Mouse (Mus musculus) urinary bladder, adult 18-20 months (tissue): ENCODE measurements around the gene Sec22c.

Experiments used
- DNase-seq, 2 experiments: peaks; one replicate each; pipeline ENCODE4 v3.0.0; 2022; ENCODE audit warnings: low spot score in 2 of 2, mixed read lengths in 2 of 2

Gene Sec22c

DNA sequence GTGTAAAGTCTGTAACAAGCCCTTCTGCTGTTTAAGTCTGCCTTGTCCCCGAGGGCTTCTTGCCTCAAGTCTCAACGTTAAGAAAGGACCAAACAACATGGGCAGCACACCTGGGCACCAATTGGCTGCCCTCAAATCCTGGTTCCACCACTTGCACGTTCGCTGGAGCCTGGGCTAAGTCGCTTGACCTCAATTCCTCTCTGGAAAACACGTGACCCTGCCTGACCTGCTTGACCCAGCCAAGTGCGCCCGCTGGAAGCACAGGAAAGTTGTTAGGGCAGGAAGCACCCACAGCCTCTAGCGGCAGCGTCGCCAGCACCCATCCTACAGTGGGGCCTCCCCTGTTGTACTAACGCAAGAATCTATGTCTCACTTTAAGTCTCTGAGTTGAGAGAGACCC lies 10.6 kb downstream of the Sec22c start:
- DNase-seq = no peak

DNA sequence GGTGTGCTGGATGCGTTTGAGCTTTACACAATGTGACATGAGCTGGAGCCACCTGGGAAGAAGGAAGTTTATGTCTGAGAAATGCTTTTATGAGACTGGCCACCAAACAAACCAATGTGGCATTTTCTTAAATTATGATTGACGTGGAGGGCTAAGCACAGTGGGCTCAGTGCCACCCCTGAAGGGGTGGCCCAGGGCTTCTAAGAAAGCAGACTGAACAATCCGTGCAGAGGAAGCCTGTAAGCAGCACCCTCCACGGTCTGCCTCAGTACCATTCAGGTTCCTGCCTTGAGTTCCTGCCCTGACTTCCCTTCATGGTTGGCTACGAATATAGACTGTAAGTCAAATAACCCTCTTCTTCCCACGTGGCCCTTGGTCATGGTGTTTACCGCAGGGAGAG lies 14.6 kb downstream of the Sec22c start:
- DNase-seq = no peak

DNA sequence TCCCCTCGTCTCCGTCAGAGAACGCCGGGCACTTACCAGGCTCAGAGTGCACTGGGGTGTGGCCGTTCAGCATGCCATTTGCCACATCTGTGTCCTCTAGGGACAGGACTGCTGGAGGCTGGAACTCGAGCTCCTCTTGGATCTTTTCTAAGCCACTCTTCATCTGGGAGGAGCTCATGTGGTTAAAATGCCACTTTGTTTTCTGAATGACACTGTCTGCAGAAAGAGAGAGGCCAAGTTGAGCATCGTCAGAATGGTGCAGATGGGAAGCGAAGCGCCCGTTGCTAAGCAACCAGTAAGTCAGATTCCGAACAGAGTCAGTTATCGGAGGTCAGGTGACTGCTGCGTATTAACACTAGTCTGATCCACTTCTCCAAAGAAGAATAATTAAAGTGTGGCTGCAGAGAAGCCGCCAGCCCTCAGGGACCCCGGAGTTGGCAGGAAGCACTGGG lies 15.1 kb downstream of the Sec22c start:
- DNase-seq = no peak

DNA sequence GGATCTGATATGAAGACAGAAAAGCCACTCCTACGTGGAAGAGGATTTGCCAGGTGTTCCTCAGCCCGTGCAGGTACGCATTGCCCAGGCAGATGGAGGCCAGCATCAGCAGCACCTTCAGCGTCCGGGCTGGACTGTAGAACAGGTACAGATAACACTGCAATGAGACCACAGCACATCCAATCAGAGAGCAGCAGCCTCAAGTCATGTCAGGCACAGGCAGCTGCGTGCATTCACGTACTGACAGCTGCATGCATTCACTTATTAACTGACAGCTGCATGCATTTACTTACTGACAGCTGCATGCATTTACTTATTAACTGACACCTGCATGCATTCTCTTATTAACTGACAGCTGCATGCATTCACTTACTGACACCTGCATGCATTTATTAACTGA lies 20.6 kb downstream of the Sec22c start:
- no peak for DNase-seq

DNA sequence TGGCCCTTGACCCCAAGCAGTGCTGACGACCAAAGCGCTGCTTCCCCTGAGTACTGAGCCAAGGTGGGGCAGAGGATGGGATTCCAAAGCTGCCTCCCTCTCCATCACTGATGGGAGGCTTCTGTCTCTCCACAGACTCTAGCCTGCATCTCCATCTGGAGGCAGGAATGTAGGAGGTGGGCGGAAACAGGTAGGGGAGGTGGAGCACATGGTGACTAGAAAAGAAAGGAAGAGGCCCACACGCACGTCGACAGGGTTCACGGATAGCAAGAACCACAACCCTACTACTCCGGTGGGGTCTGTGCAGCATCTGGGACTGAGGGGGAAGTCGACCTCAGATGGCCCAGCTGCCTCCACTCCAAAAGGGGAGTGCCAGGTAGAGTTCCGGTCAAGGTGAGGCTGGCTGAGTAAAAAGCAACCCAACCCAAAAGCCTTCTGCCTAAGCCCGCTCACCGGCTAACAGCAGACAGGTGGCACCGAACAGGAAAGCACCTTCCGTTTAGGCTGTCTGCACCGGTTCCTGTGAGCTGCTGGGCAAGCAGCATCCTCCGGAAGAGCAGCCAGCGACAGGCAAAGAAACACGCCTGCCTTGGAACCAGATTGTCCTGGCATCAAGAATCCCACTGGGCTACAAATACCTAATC lies 23.1 kb downstream of the Sec22c start:
- DNase-seq = no peak

DNA sequence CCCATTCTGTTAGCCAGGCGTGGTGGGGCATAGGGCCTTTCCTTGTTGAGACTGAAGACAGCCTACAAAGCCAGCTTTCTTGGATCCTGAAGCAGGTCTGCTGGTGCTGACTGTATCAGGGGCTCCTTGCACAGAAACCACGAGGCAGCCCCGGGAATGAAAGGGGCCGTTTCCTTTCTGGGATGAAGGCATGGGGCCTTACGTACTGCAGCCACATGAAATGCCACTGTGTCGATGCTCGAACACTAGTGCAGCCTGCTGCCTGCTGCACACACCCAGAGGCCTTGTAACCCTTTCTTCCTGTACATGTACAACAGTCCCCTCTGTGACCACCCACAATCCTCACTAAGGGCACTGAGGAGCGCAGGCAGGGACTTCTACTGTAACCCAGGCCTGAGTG lies 24.1 kb downstream of the Sec22c start:
- no peak for DNase-seq

DNA sequence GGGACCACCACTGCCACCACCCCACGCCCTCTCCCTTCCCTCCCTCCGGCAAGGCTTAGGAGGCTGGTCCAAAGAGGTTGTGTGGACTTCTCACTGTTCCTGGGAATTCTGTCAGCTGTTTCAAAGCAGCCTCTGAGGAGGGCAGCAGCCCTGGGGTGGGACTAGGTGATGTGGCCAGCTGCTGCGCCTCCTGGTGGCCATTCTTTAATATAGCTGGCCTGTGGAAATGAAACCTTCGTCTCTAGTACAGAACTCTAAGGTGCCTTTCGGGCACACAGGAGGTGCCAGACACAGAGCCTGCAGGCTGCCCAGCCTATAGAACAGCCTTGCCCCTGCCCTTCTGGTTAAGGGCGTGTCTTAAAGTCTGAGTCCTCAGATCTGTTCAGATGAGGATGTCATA lies 25.7 kb downstream of the Sec22c start:
- DNase-seq = no peak

DNA sequence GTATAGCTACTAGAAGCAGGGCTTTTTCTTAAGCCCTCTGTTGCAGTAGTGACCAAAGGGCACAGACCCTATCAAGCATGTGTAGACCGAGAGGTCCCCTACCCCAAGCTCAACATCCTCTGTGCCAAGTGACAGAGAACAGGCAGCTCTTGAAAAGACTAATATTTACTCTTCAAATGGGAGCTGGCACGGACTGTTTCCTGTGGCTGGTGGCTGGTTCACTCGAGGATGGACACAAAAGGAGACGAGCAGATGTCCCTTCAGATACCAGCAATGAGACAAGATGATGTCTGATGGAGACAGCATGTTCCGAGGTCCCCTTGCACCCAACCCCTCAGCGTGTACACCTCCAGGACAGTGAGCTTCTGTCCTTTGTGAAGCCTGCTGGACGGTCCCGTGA lies 27.8 kb downstream of the Sec22c start:
- no peak for DNase-seq

DNA sequence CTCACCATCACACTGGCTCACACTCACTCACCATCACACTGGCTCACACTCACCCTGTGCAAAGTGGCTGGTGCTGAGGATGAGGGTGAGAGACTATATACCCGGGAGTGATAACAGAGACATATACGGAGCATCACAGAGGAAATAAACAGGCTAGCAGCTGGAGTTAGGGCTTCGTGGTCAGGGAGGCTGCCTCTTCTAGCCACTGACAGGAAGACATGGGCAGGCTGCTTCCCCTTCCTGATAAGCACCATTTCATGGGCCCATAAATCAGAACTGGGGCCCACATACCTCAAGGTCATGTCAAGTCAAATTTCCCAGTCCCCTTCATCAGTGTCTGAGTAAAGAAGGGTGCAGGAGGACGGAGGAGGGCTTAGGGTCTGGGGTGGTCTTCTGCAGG lies 28.2 kb downstream of the Sec22c start:
- no peak for DNase-seq

DNA sequence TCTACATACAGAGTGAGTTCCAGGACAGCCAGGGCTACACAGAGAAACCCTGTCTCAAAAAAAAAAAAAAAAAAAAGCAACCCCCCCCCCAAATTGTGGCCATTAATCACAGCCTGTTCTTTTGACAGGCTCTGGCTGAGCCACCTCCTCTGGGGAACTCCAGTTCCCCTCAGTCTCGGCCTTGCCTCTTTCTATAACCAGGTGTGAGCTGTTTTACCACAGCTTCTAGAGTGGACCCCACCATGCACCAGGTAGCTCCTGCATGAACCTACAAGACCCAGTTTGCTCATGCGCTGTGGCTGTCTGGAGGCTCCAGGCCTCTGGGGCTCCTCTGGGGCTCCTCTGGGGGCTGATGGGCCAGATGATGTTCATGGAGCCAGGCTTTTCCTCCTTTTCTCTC lies 29.7 kb downstream of the Sec22c start:
- DNase-seq = no peak

DNA sequence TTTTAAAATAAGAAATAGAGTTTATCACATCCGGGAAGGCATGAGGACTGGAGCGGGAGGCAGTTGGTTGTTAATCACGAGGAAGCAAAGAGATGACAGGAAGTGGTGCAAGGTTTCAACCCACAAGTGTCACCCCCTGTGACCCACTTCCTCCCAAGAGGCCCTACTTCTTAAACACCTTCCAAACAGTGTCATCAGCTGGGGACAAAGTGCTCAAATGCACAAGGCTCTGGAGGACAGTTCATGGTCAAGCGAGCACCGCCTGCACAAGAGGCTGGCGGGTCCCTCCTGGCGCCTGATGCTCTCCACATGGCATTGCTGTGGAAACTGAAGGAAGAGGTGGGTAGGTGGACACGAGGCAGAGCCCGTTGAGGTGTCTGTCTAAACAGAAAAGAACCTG lies 30.3 kb downstream of the Sec22c start:
- no peak for DNase-seq

DNA sequence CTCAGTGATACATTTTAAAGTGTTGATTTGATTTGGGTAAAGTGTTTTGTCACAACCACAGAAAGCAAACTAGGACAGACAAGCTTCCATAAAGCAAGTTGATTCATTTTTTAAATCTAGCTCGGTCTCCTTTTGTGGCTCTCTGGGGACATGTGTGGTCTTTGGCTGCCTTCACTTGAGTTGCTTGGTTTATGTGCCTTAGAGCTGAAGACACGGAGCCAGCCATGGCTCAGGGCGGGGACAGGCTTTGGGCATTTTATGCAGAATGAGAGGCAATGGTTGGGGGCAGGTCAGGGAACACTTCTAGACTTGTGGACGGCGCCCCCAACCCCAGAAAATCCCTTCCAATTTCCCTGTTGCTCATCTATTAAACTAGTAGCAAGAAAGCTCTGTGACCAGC lies 31.6 kb downstream of the Sec22c start:
- no peak for DNase-seq

DNA sequence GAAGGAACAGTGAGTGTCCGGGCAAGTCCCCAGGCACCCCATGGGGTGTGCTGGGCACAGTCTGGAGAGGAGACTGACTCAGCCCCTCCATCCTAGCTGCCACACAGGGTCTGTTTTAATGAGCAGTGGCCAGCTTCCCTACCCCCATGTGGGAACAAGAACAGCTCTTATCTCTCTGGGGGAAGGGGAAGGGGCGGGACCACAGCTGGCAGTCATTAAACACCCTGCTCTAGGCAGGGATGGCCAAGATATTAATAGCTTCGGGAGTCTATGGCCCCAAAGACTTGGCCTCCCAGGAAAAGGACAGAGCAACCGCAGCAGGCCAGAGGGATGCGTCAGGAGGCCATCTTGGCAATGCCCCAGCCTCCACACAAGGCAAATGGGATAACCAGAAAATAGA lies 33.0 kb downstream of the Sec22c start:
- DNase-seq = no peak

DNA sequence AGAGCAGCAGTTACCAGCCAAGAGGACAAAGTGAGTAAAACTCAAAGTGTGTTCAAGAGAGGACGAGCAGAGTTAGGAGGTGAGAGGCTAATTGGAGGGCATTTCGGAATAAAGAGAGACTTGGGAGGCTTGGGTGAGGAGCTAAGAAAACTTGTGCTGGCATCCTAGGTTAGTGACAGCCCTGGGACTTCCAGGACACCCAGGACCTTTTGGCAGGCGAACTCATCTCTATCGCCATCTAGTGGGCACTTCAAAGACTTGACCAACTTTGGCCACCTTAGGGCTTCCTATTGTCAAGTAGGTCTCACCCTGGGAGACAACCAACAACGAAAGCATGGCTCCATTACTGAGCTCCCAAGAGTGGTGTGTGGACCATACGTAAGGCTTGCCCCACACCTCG lies 34.0 kb downstream of the Sec22c start:
- DNase-seq = peak in 1 of 2 experiments; percentile 22

DNA sequence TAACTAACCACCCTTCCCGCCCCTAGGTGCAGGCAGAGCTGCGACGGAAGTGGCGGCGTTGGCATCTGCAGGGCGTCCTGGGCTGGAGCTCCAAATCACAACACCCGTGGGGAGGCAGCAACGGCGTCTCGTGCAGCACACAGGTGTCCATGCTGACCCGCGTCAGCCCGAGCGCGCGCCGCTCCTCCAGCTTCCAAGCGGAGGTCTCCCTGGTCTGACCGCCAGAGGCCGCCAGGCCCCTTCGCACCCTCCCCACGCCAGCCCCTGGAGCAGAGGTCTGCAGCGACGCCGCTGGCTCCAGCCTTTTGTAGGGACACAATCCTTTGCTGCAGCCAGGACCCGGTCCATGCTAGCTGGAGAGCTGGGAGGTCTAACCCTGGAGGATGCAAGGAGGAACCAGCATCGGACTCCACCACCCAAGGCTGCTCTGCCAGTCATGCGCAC lies 35.9 kb downstream of the Sec22c start:
- peak; percentile 30 to 52 for DNase-seq

DNA sequence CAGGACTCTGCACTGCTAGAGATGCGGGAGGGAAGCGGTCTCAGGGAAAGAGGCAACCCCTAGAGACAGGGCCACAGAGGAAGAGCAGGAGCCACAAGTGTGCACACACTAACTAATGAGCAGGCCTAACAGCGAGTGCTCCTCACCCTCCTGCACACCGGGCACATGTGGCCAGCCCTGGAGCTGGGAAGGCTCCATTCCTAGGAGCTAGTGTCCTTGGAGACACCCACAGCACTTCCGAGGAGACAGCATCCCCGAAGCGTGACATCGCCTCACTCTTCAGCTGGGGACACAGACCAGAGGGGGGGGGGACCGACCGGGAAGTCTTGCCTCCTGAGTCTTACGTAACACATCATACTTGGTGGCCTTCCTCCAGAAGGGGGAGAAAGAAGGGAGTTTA lies 37.5 kb downstream of the Sec22c start:
- DNase-seq = no peak

DNA sequence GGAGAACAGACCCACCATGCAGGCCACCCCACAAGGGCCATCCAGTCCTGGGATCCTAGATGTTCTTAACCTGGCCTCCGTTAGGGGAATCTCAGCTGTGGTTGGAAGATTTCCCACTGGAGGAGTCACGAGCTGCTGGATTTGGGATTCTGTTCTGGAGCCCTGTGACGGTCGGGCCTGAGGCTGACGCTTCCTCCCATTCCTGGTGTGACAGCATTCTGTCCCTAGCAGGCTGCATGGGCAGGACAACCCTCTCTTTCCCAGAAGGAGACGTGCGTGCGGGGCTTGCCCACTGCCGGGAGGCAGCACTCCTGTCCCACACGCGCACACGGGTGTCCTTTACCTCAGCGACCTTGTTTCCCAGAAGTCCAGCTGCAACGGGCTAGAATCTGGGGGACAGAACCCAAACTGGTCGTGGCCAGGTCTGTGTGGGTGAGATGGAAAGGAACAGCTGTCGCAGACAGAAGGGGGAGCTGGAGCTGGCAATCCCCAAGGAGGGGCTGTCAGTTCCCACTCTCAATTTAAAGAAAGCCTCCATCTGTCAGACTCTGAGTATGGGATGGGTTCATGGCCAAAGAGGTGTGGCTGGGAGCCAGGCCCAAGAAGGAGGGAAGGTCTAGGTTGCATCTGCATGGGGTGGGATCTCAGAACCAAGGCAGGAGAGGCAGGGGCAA lies 38.2 kb downstream of the Sec22c start:
- DNase-seq = no peak

DNA sequence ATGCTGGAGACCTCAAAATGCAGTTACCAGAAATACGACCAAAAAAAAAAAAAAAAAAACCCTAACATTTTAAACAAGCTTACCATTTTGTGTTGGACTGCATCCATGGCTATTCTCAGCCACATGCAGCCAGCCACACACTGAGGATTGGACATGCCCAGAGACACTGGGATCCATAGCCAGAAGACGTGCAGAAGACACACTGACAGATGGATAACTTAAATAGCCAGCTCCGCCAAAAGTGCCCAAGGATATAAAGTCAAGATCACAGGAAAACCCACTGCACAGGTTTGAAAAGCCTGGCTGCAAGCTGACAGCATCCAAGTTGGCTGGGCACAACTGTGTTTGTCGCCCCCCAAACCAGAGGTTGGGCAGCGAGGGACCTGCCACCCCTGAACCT lies 41.2 kb downstream of the Sec22c start:
- DNase-seq = no peak

DNA sequence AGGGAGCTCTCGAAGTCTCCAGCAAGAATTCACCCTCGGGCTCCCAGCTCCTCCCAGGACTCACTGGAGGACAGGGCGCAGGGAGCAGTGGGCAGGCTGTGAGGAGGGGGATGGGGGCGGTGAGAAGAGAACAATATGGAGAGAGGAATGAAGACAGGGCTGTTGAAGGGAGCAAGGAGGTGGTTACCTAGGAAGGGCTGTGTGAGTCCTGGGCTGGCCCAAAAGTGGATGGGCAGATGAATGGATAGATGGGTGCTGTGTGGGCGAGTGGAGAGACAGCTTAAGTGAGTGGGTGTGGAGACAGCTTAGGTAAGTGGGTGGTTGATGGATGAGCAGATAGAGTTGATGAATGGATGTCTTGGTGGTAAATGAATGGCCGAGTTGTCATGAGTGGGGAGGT lies 41.8 kb downstream of the Sec22c start:
- no peak for DNase-seq

DNA sequence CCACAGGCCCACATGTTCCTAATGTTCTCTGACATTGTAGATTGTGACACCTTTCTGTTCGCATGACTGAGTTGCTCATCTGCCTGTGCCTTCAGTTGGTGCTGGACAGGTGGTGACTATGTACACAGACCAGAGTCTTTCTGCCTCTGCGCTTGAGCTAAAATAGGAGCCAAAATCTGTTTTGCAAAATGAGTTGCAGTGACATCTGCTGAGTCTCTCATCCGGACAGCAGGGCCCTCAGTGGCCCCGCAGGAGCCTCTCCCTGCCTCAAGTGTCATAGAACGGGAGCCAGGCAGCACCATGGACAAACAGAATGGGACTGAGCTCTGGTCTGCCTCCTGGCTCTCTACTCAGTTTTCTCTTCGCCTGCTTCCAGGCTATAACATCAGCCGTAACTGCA lies 45.5 kb downstream of the Sec22c start:
- no peak for DNase-seq

DNA sequence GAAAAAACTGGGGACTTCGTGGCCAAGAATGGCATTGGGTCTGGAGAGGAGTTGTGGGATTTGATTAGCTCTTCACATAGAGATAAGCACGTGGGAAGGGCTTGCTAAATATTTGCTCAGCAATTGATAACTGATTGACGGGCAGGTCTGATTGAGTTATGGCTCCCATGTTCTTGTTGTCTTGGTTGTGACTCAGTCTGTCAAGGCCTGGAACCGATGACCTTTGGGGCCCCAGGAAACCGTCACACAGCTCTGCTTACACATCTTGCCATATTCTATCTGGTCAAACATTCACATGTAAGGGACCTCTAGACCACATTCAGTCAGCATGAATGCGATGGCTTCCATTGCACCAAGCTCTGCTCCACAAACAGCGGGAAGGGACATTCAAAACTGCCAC lies 47.0 kb downstream of the Sec22c start:
- DNase-seq = no peak

DNA sequence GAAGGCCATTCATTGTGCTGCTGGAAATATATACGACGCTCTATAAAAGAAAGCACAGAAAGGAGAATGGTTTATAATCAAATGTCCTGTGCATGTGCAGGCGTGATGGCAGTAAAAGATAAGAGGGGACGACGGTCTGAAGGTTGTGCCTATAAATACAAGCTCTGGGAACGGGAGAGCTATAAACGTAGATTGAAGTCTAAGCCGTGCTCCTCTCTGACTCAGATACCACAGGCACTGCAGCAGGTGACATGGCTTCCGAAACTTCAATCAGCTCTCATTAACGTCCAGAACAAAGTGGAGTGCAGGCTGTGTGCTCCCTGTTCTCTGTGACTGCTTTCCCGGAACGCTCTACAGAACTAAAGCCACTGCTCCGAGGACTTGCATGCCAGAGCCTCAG lies 48.1 kb downstream of the Sec22c start:
- no peak for DNase-seq

DNA sequence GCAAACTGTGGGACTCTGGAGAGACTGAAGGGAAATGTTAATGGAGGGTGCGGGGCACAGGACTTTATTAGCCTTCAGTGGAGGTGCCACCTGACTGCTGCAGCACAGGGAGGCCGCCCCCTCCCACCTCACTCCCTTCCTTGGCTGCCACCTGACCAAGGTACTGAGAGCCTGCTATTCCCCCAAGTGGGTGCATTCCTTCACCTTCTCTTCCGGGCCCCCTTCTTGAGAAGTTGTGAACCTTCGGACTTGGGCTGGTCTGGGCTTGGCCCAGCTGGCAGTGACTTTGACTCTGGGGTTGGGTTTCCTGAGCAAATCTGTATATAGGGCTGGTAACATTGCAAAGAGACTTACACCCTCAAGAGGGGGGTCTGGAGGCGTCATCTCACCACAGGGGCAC lies 49.0 kb downstream of the Sec22c start:
- no peak for DNase-seq

DNA sequence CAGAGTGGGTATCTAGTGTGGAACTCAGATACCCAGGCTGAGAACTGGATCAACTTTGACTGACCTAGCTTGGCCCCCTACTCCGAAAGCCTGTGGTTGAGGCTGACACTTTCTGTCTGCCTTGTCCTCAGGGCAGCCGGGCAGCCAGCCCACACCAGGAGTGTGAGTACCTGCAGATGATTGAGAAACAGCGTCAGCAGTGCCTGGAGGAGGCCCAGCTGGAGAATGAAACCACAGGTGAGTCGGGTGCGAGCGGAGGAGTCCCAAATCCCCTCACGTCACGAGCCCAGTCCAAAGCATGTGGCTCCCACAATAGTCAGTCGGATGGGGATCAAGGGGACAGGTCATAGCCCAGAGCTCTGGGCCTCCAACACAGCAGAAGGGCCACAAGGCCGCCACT lies 51.6 kb downstream of the Sec22c start:
- no peak for DNase-seq
